Mouse (Mus musculus) liver, adult 2 months (tissue): ENCODE data around the gene Npas1.

Experiments
- CTCF ChIP-seq: fragments of 200-500 bp; IDR thresholded peaks from 2 replicates; pipeline ENCODE4 v1.5.1; 2011; ENCODE audit warnings: low read depth, low read length, control low read depth
- POLR2A ChIP-seq: fragments of 200-500 bp; IDR thresholded peaks from 2 replicates; pipeline ENCODE4 v1.6.1; 2011; ENCODE audit warnings: low read length, control low read depth; ENCODE audit not compliant: insufficient read depth; ENCODE audit errors: extremely low read depth

- TF ChIP-seq CTCF: no peak
- no peak for TF ChIP-seq POLR2A
Observed at GRCm38 (mm10) chr7:16504573-16505225, 27.2 kb upstream of the Npas1 start.
